ENCODE assay signal across 10 mouse cellular contexts in genomic region chr11:96310183-96310938, GRCm38 (mm10). TPM values are rescaled to one million over a fixed set of nuclear protein-coding genes. Genes with fewer than 3 reads are reported as not detected.
DNase-seq lines count a peak whose midpoint lies in the region; ATAC-seq lines count a peak whose summit lies in the region.
"Had no signal": no experiment of that assay in that cellular context is flagged by ENCODE, and none has a peak within 500 bp of the region (broad histone marks: within the 10 kb centered on the region; RNA-seq: fewer than 3 reads in every experiment).

No protein-coding gene starts in this region.

- H3K27ac ChIP-seq in heart, embryonic 15.5 days = no peak overlapping the region
- H3K27ac ChIP-seq in intestine, embryonic 16.5 days (ENCODE audit: low read length) = peak overlapping the region; percentile 81
- H3K27ac ChIP-seq in forebrain, embryonic 14.5 days (ENCODE audit: low read depth, low read length) = no peak overlapping the region

- whole genome bisulfite sequencing in heart, embryonic 15.5 days = 19% methylated on average over 20 of the region's 20 CpGs
- 24% methylated on average over 20 of the region's 20 CpGs for WGBS in intestine, embryonic 16.5 days
- WGBS in forebrain, embryonic 14.5 days = 3% methylated on average over 20 of the region's 20 CpGs

- H3K36me3 ChIP-seq in heart, embryonic 15.5 days = no peaks in the 10 kb centered on the region
- H3K36me3 ChIP-seq in intestine, embryonic 16.5 days (ENCODE audit: control insufficient read depth, insufficient read depth, low read length) = no peaks in the 10 kb centered on the region
- H3K36me3 ChIP-seq in forebrain, embryonic 14.5 days (ENCODE audit: control insufficient read depth, insufficient read depth, low read length) = no peaks in the 10 kb centered on the region

- no peak overlapping the region for H3K4me3 ChIP-seq in heart, embryonic 15.5 days
- peak overlapping the region; percentile 50 for H3K4me3 ChIP-seq in intestine, embryonic 16.5 days (ENCODE audit: low read length)
- H3K4me3 ChIP-seq in forebrain, embryonic 14.5 days (ENCODE audit: low read depth, low read length) = no peak overlapping the region

- H3K27me3 ChIP-seq in heart, embryonic 15.5 days = peaks cover 99% of the 10 kb centered on the region
- peaks cover 4% of the 10 kb centered on the region; the same call in 1 of the 2 replicates for H3K27me3 ChIP-seq in intestine, embryonic 16.5 days (replicated peaks; ENCODE audit: control insufficient read depth, insufficient read depth, low read length)
- H3K27me3 ChIP-seq in forebrain, embryonic 14.5 days (replicated peaks; ENCODE audit: control insufficient read depth, insufficient read depth, low read length) = peaks cover 100% of the 10 kb centered on the region

- DNase-seq in heart, adult 9 months (ENCODE audit: low spot score in 2 of 2) = no peak
- peak; percentile 80 for DNase-seq in ES-CJ7 (ENCODE audit: low read depth, low spot score)
- DNase-seq in neural tube, embryonic 10.5 days (ENCODE audit: extremely low spot score, low spot score) = peak; percentile 71
- DNase-seq in cerebellum, postnatal 4 days (ENCODE audit: low spot score in 2 of 2) = no peak
- DNase-seq in forebrain, embryonic 14.5 days (ENCODE audit: low spot score) = no peak
- DNase-seq in thymus, postnatal 4 days = no peak
- DNase-seq: adrenal gland, postnatal 25 days; cerebellum, adult 9-10 months had no signal

- no peak overlapping the region for H3K9ac ChIP-seq in heart, embryonic 15.5 days
- peak overlapping the region; percentile 81 for H3K9ac ChIP-seq in intestine, embryonic 16.5 days (ENCODE audit: low read depth, low read length)
- H3K9ac ChIP-seq in forebrain, embryonic 14.5 days (ENCODE audit: low read length) = no peak overlapping the region

- H3K4me1 ChIP-seq in heart, embryonic 15.5 days (replicated peaks) = peaks cover 11% of the 10 kb centered on the region
- H3K4me1 ChIP-seq in intestine, embryonic 16.5 days (ENCODE audit: control insufficient read depth, insufficient read depth, low read length) = peaks cover 29% of the 10 kb centered on the region
- H3K4me1 ChIP-seq in forebrain, embryonic 14.5 days (ENCODE audit: control insufficient read depth, insufficient read depth, low read length) = no peaks in the 10 kb centered on the region

- peak overlapping the region; percentile 56; the same call in 1 of the 2 replicates for H3K4me2 ChIP-seq in heart, embryonic 15.5 days
- H3K4me2 ChIP-seq in intestine, embryonic 16.5 days (ENCODE audit: low read depth, low read length) = peak overlapping the region; percentile 79
- no peak overlapping the region for H3K4me2 ChIP-seq in forebrain, embryonic 14.5 days (ENCODE audit: low read length)

- ATAC-seq in heart, embryonic 15.5 days (replicated peaks; ENCODE audit: insufficient number of reproducible peaks, insufficient read depth, low FRiP score, low read depth) = no peak
- ATAC-seq in intestine, embryonic 16.5 days = no peak
- no peak for ATAC-seq in forebrain, embryonic 14.5 days

- H3K9me3 ChIP-seq in heart, embryonic 15.5 days (replicated peaks) = no peaks in the 10 kb centered on the region
- no peaks in the 10 kb centered on the region for H3K9me3 ChIP-seq in intestine, embryonic 16.5 days (ENCODE audit: control insufficient read depth, low read length)
- H3K9me3 ChIP-seq in forebrain, embryonic 14.5 days (replicated peaks; ENCODE audit: control insufficient read depth, low read length) = no peaks in the 10 kb centered on the region

RNA-seq across cellular contexts. Expression of gene Hoxb5, which starts 7.2 kb away (rescaled TPM):
- 1.4 and 3.3 TPM in 2 replicates for polyA plus RNA-seq in heart, embryonic 15.5 days (2015; fragmentation: Nextera tagmentation; extraction: Ambion mirVana)
- 26.4 and 28.7 TPM in 2 replicates for polyA plus RNA-seq in intestine, embryonic 16.5 days (2015; fragmentation: Nextera tagmentation; extraction: Ambion mirVana)
- polyA plus RNA-seq in forebrain, embryonic 14.5 days (2014; fragmentation: Nextera tagmentation; extraction: Ambion mirVana) = 0.15 TPM in 1 of 2 replicates, not detected in the other

RNA-seq across cellular contexts. Expression of gene Hoxb4, which starts 7.7 kb away (rescaled TPM):
- 0.31 and 0.70 TPM in 2 replicates for polyA plus RNA-seq in heart, embryonic 15.5 days (2015; fragmentation: Nextera tagmentation; extraction: Ambion mirVana)
- 1.8 and 2.0 TPM in 2 replicates for polyA plus RNA-seq in intestine, embryonic 16.5 days (2015; fragmentation: Nextera tagmentation; extraction: Ambion mirVana)
- polyA plus RNA-seq in forebrain, embryonic 14.5 days (2014; fragmentation: Nextera tagmentation; extraction: Ambion mirVana) = not detected in 2 replicates

RNA-seq across cellular contexts. Expression of gene Hoxb3, which starts 12.8 kb away (rescaled TPM):
- 0.71 and 0.98 TPM in 2 replicates for polyA plus RNA-seq in heart, embryonic 15.5 days (2015; fragmentation: Nextera tagmentation; extraction: Ambion mirVana)
- 1.4 and 1.5 TPM in 2 replicates for polyA plus RNA-seq in intestine, embryonic 16.5 days (2015; fragmentation: Nextera tagmentation; extraction: Ambion mirVana)
- not detected in 2 replicates for polyA plus RNA-seq in forebrain, embryonic 14.5 days (2014; fragmentation: Nextera tagmentation; extraction: Ambion mirVana)

RNA-seq across cellular contexts. Expression of gene Hoxb6, which starts 18.1 kb away (rescaled TPM):
- polyA plus RNA-seq in heart, embryonic 15.5 days (2015; fragmentation: Nextera tagmentation; extraction: Ambion mirVana) = 0.49 and 1.2 TPM in 2 replicates
- polyA plus RNA-seq in intestine, embryonic 16.5 days (2015; fragmentation: Nextera tagmentation; extraction: Ambion mirVana) = 11.1 and 11.3 TPM in 2 replicates
- not detected in 2 replicates for polyA plus RNA-seq in forebrain, embryonic 14.5 days (2014; fragmentation: Nextera tagmentation; extraction: Ambion mirVana)

RNA-seq across cellular contexts. Expression of gene Hoxb7, which starts 23.9 kb away (rescaled TPM):
- 0.25 and 0.32 TPM in 2 replicates for polyA plus RNA-seq in heart, embryonic 15.5 days (2015; fragmentation: Nextera tagmentation; extraction: Ambion mirVana)
- 10.0 and 11.3 TPM in 2 replicates for polyA plus RNA-seq in intestine, embryonic 16.5 days (2015; fragmentation: Nextera tagmentation; extraction: Ambion mirVana)
- polyA plus RNA-seq in forebrain, embryonic 14.5 days (2014; fragmentation: Nextera tagmentation; extraction: Ambion mirVana) = not detected in 2 replicates

Comparison
In these comparisons a context has a peak if more than half of its experiments do, and no peak if none do; other contexts are left out.
1. DNase-seq: peak in ES-CJ7 (single experiment) and neural tube, embryonic 10.5 days (single experiment); none in heart, adult 9 months (0 of 2), cerebellum, postnatal 4 days (0 of 2), forebrain, embryonic 14.5 days (single experiment) and thymus, postnatal 4 days (single experiment).